Mouse (Mus musculus) frontal cortex, postnatal 14 days (tissue): Measurements from ENCODE around the gene Cnn1.

Source experiments
- DNase-seq, 2 experiments: peaks; one replicate each; pipeline ENCODE4 v3.0.0; 2022; ENCODE audit warnings: low spot score in 2 of 2

Gene Cnn1

DNA sequence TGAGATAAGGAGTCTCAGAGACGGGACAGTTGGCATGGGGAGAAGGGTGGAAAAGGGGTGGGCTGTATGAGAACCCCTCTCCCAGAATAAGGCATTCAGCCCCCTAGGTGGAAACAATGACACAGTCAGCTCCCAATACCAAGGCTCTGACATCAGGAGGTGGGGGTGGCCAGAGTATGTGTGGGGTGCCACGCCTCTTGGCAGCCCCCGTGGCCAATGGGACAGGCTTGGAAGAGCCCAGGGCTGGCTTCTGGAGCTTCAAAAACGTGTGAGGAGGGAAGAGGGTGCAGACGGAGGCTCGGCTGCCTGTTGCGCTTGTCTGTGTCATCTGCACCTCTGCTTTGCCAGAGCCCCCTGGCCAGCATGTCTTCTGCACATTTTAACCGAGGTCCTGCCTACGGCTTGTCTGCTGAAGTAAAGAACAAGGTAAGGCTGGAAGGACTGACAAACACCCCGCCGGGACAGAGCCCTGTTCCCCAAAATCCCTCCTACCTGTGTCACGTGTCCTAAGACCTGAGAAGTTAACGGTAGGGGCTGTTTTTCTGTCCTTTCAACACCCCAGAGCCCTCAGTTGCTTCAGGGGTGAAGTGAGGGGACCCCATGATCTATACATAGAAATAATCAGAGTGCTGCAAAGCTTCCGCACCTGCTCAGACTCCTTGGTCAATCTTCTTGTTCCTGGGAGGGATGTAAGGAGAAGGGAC lies at the start of gene Cnn1:
Gene Cnn1, plus strand, starts transcription at position 224 of the 704 bp plus-strand sequence.
- DNase-seq, result no peak

DNA sequence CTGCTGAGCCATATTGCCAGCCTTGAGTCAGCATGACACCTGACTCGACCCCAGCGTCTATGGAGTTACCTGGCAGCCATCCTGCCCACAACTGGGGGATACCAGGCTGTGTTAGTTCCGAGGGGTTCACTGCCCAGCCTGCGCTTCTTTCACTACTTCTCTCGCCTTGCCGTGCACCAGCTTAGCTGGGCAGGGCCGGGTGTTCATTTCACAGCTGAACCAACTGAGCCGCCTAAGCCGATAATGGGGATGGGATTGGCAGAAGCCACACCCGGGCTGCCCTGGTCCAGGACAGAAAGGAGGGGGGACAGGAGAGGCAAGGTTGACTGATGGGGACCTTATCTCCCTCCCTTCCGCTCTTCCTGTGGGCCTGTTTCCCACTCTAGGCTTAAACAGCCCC lies 49.7 kb upstream of the Cnn1 start:
- no peak for DNase-seq

DNA sequence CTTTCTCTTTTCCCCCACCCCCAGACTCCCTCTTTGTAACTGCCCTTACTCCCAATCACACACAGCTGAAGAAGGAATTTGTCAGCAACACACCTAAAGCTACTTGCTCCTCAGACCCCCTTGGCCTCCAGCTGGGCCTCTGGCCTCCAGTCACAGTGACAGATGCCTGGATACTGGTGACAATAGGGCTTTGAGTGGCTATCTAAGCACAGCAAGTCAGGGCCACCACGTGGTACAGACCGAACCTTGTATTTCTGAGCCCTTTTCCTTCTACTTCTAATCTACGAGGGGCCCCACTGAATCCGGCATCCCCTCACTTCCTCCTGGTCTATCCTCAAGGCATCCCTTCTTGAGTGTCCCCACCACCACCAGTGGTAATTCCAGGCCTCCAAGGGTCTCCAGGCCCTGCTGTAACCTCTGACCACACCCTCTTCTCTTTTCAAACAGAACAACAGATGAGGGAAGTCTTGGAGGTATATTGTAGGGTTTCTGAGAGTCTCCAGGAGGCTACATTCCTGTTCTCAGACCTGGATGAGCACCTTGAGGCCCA lies 49.2 kb upstream of the Cnn1 start:
- no peak for DNase-seq

DNA sequence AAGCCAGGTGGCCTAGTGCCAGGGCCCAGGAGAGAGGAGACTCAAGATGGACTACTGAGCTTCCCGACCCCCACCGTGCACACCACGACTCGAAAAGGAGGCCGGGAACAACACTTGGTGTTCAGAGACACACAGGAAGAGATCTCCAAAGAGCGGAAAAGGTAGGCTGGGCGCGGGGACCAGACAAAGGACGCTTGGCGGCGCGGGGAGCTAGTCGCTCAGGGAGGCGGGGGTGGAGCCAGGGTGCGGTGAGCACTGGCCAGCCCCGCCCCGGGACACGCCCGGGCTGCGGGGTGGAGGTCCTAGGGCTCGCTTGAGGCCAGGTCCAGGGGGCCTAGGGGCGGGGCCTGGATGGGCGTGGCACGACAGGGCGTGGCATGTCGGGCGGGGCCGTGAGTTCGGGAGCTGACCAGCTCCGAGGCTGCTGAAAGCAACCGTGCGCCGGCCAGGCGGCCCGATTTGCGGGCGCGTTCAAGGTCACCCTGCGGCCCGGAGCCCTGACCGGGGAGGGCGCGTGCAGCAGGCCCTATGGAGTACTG lies 48.6 kb upstream of the Cnn1 start:
- DNase-seq, result peak; percentile 49 to 55

DNA sequence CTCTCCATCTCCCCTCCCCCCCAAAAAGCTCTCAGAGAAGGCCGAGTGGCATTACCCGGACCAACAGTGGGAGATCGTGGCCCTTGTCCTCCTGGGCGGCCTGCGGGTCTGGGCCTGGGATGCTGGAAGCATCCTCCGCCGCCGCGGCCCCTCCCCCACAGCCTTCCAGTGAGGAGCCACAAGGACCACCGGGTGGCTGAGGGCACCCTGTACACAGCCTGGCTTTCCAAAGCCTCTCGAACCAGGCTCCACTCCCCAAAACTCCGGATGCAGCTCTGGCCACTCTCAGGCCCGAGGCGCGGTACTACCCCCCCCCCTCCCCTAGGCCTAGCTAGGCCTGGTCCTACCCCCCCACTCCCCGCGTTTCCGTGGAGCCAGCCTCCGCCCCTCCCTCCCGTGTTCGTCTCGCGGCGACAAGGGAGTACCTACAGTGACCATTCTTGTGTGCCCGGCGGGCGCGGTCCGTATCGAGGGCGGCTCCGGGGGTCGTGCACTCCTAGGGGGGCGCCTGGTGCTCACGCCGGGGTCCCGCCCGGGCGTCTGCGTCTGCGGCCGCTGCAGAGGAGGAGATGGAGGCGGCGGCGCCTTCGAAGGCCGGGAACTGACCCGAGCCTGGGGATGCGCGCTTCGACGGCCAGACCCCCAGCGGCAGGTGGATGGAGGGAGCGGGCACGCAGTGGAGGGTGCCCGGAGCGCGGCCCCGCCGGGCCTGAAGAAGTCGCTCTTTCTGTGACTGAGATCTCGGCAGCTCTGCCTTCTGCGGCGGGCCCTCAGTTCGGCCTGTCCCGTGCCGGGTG lies 47.7 kb upstream of the Cnn1 start:
- no peak for DNase-seq

DNA sequence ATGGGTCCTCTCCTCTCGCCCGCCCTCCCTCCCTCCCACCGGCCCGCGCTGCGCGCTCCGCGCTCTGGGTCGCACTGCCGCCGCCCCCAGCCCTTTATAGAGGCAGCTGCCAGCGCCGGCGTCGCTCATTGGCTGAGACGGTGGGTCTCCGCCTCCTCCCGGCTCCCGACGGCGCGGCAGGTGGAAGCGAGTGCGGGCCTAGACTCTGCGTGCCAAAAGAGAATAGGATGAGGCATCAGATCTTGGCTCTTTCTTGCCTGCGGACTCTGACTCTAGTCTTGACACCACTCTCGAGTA lies 47.1 kb upstream of the Cnn1 start, which contains the start of gene Elavl3:
Gene Elavl3, minus strand, starts transcription at position 66 of the 297 bp plus-strand sequence.
- peak in 1 of 2 experiments; percentile 82 for DNase-seq

DNA sequence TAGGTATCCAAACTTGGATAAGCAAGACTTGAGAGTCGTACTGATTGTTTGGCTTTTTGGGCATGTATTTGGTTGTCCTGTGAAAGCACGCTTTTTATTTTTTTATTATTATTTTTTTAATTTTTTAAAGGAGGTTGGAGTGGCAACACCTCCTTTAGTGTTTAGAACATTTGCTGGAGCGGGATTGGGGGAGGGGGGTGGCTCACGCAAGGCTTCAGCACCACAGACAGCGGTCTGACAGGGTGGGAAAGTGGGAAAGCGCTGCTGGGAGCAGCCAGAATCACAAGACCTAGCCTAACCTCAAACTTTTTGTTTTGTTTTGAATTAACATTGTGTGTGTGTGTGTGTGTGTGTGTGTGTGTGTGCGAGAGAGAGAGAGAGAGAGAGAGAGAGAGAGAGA lies 45.4 kb upstream of the Cnn1 start:
- no peak for DNase-seq

DNA sequence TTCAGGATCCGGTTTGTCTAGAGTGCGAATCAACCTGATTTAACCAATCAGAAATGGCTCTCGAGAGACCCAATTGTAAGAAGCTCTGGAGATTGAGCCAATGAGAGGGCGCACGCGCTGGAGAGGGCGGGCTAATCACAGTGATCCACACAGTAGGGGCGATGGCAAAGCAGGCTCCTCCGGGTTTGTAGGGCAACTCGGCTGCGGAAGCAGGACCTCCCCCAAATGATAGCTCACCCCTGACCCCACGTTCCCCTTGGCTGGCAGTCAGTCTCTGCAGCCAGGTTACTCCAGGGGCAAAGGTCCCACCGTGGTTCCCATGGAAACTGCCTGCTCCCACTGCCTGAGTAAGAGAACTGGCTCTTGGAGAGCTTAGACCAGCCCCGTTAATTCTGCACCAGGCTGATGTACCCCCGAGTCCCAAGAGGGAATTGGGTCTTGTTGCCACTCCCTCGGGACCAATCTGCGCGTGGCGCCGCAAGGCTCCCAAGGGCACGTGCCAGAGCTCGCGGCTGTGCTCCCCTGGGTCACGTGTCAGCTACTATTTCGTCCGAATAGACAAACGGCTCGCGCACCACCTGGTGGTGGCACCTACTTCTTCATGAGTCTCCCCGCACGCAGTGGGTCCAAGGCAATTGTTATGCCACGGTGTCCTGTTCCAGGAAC lies 44.5 kb upstream of the Cnn1 start:
- DNase-seq, result peak; percentile 71 to 75

DNA sequence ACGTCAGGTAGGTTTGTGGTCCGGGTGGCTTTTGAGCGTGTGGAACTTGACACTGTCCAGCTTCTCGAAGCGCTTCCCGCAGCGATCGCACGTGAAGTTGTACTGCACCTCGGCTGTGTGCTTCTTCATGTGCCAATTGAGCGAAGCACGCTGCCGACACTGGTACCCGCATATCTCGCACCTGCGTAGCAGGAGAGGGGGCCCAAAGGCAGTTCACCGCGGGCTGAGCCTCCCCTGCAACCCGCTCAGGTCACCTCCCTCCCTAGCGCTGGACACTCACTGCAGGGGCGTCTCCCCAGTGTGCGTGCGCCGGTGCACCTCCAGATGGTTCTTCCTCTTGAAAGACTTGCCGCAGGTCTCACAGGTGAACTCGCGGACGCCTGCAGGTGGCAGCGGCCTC lies 43.3 kb upstream of the Cnn1 start:
- DNase-seq, result no peak

DNA sequence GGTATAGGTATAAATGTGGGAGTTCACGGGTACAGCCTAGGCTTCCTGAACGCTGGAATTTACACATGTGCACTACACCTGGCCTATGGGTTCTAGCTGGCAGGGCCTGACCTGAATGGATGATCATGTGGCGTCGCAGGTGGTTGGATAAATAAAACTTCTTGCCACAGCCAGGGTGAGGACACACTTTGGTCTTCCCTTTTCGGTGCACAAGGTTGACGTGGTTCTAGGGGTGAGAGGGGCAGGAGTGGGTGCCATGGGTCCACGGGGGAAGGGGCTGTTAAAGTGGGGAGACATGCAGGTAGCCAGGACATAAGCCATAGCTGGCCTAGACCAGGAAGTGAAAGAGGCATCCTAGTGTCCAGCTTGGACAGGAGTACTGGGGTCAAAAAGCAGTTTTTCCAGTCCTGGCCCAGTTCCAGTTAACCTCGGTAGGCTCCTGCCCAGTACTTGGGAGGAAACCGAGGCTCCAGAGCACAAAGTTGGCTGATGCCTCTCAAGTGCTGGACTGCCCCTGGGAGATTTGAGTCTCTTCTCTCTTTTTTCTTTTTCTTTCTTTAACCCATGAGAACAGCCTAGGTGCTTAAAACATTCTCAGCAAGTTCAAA lies 42.6 kb upstream of the Cnn1 start:
- DNase-seq, result no peak

DNA sequence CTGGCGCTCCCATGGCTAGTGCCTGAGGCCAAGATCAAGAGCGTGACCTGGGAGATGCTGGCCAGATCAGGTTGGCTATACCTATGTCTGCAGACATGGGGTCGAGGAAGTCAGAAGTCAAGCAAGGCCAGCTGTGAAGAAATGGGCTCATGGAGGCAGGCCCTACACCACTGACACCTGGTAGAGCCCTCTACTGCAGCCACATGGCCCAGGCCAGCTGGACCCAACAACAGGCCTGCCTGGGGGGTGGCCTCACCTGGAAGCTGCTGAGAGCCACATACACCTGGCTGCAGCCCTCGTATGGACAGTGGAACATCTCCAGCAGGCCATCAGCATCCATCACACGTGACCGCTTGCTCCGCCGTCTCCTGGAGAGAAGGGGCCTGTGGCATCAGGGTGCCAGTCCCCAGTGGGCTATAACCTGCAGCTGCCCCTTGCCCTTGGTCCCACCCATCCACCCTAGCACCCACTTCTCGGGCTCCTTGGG lies 41.9 kb upstream of the Cnn1 start:
- DNase-seq, result no peak

DNA sequence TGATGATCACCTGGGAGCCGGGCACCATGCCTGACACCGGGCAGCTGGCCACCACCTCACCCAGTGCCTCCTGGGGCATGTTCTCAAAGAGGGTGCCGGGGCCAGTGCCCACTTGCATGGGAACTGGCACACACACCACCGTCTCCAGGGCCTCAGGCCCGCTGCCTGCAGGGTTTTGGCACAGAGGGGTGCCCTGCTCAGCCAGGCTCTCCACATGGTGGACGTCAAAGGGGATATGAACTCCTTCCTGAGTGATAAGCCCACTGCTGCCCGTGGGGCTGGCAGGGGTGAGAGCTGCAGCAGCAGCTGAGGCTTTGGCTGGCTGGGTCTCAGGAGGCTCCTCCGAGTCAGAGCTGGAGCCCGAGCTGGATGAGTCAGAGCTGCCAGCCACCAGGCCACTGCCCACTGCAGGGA lies 41.0 kb upstream of the Cnn1 start:
- DNase-seq, result no peak

DNA sequence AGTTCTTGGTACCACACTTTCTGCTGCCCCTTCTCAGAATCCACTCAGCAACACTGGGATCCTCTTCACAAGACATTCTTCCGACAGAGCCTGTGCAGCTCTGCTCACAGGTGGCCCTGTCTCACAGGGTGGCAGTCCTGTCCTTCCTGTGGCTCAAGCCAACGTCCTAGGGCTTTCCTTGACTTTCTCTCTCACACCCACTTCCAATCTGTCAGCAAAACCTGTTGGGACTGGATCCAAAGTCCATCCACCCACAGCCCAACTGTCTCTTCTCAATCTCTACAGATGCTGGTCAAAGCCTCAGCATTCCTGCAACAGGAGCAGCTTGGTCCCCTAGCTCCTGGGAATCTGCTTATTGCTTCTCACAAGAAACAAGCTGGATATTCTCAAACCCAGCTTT lies 37.7 kb upstream of the Cnn1 start:
- DNase-seq, result no peak

DNA sequence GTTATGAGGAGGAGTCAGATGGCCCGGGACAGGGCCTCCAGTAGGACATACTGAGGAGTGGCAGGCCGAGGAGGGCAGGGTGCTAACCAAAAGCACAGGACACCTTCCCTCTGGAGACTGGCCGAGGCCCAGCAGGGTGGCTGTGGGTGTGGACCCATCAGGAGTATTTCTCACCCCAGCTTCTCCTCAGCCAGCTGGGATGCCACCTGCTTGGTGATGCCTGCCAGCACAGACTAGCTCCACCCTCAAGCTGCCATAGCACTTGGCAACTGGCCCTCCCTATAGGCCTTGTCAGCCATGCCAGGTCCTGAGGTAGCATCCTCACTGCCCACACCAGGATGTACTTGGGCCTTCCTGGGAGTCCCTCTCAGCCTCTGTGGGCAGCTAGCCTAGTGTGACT lies 34.7 kb upstream of the Cnn1 start:
- DNase-seq, result no peak

DNA sequence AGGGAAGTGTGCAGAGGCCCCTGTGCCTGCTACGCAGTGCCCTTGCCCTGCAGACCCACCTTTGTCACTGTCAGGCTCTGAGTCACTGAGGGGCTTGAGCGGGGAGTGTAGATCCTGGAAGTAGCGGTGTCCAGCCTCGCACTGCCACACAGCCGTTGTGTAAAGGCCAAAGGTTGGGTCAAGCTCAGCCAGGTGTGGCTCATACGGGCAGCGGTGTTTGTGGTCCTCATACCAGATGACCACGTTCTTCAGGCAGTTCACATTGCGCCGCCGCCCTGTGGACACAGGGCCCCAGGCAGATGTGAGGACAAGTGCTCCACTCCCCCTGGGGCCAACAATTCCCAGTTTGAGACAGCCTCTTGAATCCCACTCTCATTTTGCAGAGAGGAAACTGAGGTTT lies 33.4 kb upstream of the Cnn1 start:
- no peak for DNase-seq

DNA sequence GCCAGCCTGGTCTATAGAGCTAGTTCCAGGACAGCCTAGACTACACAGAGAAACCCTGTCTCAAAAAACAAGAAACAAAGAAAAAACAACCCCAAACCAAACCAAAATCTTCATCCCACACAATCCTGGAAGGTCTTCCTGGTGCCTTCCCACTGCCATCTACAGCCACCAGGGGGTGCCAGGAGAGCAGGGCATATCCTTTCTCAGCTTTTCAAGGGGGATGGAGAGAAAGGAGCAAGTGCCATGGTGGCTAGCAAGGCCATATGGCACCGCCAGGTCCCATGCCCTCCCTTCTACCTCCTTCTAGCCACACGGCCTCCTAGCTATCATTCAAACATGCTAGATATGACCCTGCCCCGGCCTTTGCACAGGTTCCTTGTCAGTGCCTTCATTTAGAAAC lies 32.6 kb upstream of the Cnn1 start:
- no peak for DNase-seq

DNA sequence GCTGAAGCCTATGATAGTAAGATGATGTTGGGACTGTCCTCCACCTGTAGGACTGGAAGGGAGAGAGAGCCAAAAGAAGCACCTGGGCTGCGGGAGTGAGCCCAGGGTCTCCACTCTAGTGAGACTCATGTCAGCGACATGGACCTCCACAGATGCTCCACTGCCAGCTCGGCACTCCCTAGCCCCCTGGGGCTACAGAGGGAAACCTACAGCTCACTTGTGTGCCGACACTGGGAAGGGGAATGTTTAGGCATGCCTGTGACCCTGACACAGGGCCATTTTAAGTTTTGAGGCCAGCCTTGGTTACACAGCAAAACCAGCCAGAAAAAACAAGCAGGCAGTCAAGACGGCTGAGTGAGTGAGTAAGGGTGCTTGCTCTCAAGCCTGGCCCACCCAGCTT lies 31.8 kb upstream of the Cnn1 start:
- no peak for DNase-seq

DNA sequence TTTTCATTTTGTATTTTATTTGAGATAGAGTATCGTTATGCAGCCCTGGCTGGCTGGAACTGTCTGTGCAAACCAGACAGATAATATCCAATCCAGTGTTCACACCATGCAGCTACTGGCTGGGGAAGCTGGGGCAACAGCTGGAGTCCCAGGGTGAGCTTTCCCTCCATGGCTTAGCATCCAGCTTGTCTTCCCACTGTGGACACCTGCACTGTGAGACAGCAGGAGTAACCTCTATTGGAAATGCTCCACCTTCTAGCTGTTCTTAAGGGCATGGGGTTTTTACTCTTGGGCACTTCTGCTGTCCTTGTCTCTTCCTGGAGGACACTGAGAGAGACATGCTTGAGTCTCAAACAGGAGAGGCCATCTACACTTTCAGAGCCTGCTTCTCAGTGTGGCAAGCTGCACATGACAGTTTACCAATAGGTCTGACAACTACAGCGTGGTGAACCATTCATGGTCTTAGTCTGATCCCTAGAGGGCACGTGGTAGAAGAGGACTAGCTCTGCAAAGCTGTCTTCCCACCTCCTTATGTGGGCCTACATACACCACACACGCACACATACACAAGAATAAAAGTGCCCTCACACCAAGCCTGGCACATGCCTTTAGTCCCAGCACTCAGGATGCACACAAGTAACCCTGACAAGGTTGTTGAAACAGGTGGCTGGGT lies 29.0 kb upstream of the Cnn1 start:
- DNase-seq, result no peak

DNA sequence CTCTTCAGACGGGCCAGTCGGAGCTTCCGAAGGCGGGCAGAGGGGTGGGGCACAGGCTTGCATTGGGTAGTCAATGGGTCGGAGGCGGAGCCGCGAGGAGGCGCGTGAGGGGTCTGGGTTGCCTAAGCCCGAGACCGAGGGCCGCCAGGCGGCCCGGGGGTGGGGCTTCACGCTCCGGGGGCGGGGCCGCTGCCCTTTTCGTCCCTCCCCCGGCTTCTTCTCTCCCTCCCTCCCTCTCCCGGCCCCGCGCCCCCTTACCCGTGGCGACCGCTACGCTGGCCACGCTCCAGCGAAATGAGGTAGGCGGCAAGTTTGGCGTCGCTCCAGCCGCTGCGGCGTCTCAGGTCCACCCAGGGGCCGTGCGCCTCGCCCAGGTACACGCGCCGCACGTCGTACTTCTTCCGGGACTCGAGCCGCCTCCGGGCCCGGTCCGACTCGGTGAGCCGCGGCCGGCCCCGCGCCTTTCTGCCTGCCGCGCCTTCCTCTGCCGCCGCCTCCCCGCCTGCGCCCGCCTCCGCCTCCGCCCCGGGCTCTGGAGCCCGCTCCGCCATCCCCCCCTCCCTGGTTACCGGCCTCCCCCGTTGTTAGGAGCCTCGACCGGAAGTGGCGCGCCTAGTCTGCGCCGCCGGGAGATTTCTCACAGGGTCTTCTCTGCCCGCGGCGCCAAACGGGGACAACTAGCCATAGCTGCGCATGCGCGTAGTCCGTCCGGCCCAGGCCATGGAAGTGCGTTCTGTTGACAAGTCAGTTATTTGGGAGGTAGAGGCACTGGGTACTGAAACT lies 28.0 kb upstream of the Cnn1 start, which contains the start of the genes Gm49318 and Zfp653:
Gene Gm49318, minus strand, starts transcription at position 469 of the 783 bp plus-strand sequence.
Gene Zfp653, minus strand, starts transcription at position 586 of the 783 bp plus-strand sequence.
- peak; percentile 93 to 94 for DNase-seq

DNA sequence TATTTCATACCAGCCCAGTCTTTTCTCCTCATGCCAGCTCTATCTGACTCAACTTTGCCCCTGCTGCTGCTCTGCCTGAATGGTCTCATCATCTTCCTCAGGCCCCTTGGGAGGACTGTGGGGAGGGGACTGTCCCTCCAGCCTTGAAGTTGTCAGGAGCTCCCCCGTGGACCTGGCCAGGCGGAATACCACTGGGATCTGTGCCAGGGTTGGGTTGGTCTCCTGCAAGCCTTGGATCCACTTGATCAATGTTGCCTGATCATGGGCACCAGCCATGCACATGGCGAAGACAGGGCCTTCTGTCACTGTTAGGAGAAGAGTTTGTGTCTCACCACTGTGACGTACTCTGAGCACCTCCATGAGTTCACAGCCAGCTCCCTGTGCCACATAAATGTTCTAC lies 26.7 kb upstream of the Cnn1 start:
- DNase-seq, result no peak
